Mouse (Mus musculus) ES-E14 (cell line): ENCODE measurements around the gene Olfr223. TPM values are rescaled to one million over a fixed set of nuclear protein-coding genes. Genes with fewer than 3 reads are reported as not detected.

Experiments used
- DNase-seq: peaks from one replicate; pipeline ENCODE4 v3.0.0-alpha.2; 2013; ENCODE audit warnings: low read depth, low spot score
- H3K27ac ChIP-seq: 2 replicates; pipeline ENCODE4 v1.5.1; 2012; ENCODE audit warnings: low read depth, mild to moderate bottlenecking, low read length, moderate library complexity, mixed read lengths; ENCODE audit not compliant: poor library complexity, insufficient read depth, severe bottlenecking
- H3K36me3 ChIP-seq: 2 replicates; pipeline ENCODE4 v1.6.1; 2012; ENCODE audit warnings: mild to moderate bottlenecking, low read length, moderate library complexity, mixed read lengths; ENCODE audit not compliant: control insufficient read depth, poor library complexity, insufficient read depth, severe bottlenecking
- H3K4me1 ChIP-seq, 2 experiments: fragments of 150-350 bp in 1 of 2; sonication (generic) in 1 of 2; 2 replicates each; pipeline ENCODE4 v1.6.1; 2012; ENCODE audit warnings: low read length in 2 of 2, mild to moderate bottlenecking in 1 of 2, mixed read lengths in 1 of 2; ENCODE audit not compliant: control insufficient read depth in 2 of 2, insufficient read depth in 2 of 2, poor library complexity in 1 of 2
- H3K4me3 ChIP-seq, 2 experiments: fragments of 150-350 bp in 1 of 2; sonication (generic) in 1 of 2; 2 replicates each; pipeline ENCODE4 v1.5.1; 2012; ENCODE audit warnings: low read length in 2 of 2, low read depth in 1 of 2, mild to moderate bottlenecking in 1 of 2, mixed read lengths in 1 of 2; ENCODE audit not compliant: insufficient read depth in 1 of 2, poor library complexity in 1 of 2, severe bottlenecking in 1 of 2
- H3K9ac ChIP-seq: 2 replicates; pipeline ENCODE4 v1.6.1; 2012; ENCODE audit warnings: low read depth, mild to moderate bottlenecking, low read length, mixed read lengths; ENCODE audit not compliant: poor library complexity, insufficient read depth, severe bottlenecking
- H3K9me3 ChIP-seq: fragments of 150-350 bp; sonication (generic); 2 replicates; pipeline ENCODE4 v1.6.1; 2012; ENCODE audit warnings: low read depth, mild to moderate bottlenecking, low read length; ENCODE audit not compliant: control insufficient read depth, insufficient read depth
- CHD2 ChIP-seq: IDR thresholded peaks from 2 replicates; pipeline ENCODE4 v1.6.1; 2014; ENCODE audit warnings: mild to moderate bottlenecking, low read depth, low read length, inconsistent platforms
- HCFC1 ChIP-seq: IDR thresholded peaks from 2 replicates; pipeline ENCODE4 v1.6.1; 2012; ENCODE audit warnings: low read length, inconsistent platforms, borderline replicate concordance; ENCODE audit not compliant: insufficient read depth
- MAFK ChIP-seq: IDR thresholded peaks from 2 replicates; pipeline ENCODE4 v1.6.1; 2014; ENCODE audit warnings: mild to moderate bottlenecking, low read depth, low read length, inconsistent platforms; ENCODE audit not compliant: insufficient read depth
- ZC3H11A ChIP-seq: IDR thresholded peaks from 2 replicates; pipeline ENCODE4 v1.6.1; 2012; ENCODE audit warnings: low read depth, mild to moderate bottlenecking, inconsistent platforms, low read length, borderline replicate concordance
- ZNF384 ChIP-seq: IDR thresholded peaks from 2 replicates; pipeline ENCODE4 v1.6.1; 2012; ENCODE audit warnings: low read depth, low read length, inconsistent platforms
- in situ Hi-C, 2 experiments: fragments of 600-800 bp; cut with MboI; formaldehyde crosslinking; loops; one replicate each; pipeline ENCODE4 v1.15.1; 2025; ENCODE audit warnings: low sequenced_read_pairs in 2 of 2, inconsistent platforms in 1 of 2; ENCODE audit not compliant: unreplicated experiment in 2 of 2
- total RNA-seq: library from RNA; depleted of rRNA; stranded (reverse); fragments of 300-350 nt; gene quantifications from 2 replicates; pipeline ENCODE4 v1.2.3, GENCODE M21; 2012

Gene Olfr223
- total RNA-seq, 1 experiment: not detected

DNA sequence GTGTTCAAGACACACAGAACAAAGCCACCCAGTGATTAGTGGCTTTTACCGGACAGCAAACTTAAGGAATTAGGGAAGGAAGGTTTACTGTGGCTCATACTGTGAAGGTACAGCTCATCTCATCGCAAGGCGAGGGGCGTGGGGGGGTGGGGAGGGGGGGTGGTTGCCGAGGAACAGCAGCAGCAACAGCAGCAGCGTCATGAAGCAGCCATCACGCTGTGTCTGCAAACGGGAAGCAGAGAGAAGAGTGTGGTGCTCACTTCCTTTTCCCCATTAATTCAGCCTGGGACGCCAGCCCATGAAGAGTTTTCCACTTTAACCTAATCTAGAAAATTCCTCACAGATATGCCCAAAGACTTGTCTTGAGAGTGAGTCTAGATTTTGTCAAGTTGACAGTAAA lies 30.3 kb downstream of the Olfr223 start:
- peaks cover 3 to 12% of the 10 kb centered on the region in 2 experiments; a peak in 3 of 4 replicates for H3K4me1 ChIP-seq
- H3K9me3 ChIP-seq: no peaks in the 10 kb centered on the region
- no peak overlapping the region for H3K9ac ChIP-seq
- H3K27ac ChIP-seq: no peak overlapping the region
- in situ Hi-C loops: no loop called here
- no peak overlapping the region for H3K4me3 ChIP-seq
- TF ChIP-seq MAFK (no peak), CHD2 (no peak), ZNF384 (no peak), HCFC1 (no peak), ZC3H11A (no peak)
- no peak for DNase-seq
- no peaks in the 10 kb centered on the region for H3K36me3 ChIP-seq

DNA sequence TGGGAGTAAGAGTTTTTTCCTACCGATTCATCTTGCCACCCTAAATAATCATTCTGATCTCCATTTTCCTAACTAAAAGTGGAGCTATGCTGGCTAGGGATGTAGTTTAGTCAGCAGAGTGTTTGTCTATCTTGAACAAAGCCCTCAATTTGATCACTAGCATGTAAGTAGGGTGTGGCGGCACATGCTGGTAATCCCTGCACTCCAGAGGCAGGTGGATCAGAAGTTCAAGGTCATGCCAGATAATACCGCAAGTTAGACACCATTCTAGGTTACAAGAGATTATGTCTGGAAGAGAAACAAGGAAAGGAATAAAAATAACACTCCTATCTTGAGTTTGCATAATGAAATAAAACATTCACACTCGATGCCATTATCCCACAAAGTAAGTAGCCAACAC lies 30.8 kb downstream of the Olfr223 start:
- Histone ChIP-seq H3K36me3 (no peaks in the 10 kb centered on the region), H3K4me1 (peaks cover 3 to 12% of the 10 kb centered on the region in 2 experiments; a peak in 3 of 4 replicates), H3K27ac (no peak overlapping the region), H3K9ac (no peak overlapping the region), H3K4me3 (no peak overlapping the region), H3K9me3 (no peaks in the 10 kb centered on the region)
- no peak for DNase-seq
- in situ Hi-C loops: no loop called here
- TF ChIP-seq HCFC1 (no peak), ZC3H11A (no peak), CHD2 (no peak), ZNF384 (no peak), MAFK (no peak)

DNA sequence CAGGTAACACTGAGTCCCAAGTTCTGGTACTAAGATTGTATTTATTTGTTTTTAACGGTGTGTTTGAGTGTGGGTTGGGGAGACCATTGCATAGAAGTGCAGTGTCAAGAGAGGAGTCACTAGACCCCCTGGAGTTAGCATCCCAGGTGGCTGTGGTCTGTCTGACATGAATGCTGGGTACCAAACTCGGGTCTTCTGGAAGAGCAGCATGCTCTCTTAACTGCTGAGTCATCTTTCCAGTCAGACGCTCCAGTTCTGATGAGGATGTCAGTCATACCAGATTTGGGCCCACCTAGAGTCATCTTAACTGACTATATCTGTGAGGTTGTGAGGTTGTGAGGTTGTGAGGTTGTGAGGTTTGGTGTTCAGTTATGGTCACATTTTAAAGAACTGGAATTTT lies 32.2 kb downstream of the Olfr223 start:
- Histone ChIP-seq H3K9me3 (no peaks in the 10 kb centered on the region), H3K36me3 (no peaks in the 10 kb centered on the region), H3K4me1 (peaks cover 3 to 8% of the 10 kb centered on the region in 2 experiments; a peak in 3 of 4 replicates), H3K27ac (no peak overlapping the region), H3K9ac (no peak overlapping the region), H3K4me3 (no peak overlapping the region)
- TF ChIP-seq CHD2: no peak
- TF ChIP-seq MAFK: peak; percentile 82
- TF ChIP-seq ZC3H11A: no peak
- no peak for TF ChIP-seq HCFC1
- no peak for TF ChIP-seq ZNF384
- in situ Hi-C loops: no loop called here
- no peak for DNase-seq

DNA sequence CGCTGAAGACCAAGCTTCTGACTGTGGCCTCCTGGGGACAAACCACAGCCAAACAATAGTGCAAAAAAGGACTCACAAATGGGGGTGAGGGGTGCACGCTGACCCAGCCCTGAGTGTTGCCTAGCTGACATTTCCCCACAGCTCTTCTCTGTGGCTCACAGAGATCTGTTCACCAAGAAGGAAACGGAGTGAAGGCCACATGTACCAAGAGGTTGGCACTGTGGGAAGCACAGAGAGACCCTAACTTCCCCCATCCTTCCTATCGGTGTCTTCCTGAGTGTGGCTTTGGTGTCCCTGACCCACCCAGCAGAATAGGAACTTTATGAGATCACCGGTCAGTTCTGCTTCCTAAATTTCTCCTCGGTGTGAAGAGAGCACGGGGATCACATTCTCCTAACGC lies 38.6 kb downstream of the Olfr223 start:
- in situ Hi-C loops: no loop called here
- no peaks in the 10 kb centered on the region for H3K36me3 ChIP-seq
- no peaks in the 10 kb centered on the region for H3K4me1 ChIP-seq
- DNase-seq: no peak
- no peak overlapping the region for H3K4me3 ChIP-seq
- H3K9me3 ChIP-seq: no peaks in the 10 kb centered on the region
- TF ChIP-seq CHD2: no peak
- no peak overlapping the region for H3K9ac ChIP-seq
- no peak overlapping the region for H3K27ac ChIP-seq

DNA sequence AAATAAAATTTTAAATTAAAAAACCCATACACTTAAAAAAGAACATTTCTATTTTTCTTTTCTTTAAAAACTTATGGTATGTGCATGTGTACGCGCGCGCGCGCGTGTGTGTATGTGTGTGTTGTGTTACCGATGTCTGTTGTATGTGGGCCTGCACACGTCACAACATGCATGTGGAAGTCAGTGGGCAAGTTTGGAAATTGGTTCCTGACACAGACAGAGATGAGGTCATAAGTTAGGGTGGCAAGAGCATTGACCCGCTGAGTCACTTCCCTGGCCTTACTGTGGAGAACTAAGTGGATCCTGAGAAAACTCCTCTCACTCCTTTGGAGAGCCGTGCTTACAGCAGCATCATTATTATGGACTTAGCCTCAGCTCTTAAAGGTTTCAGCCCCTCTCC lies 39.0 kb downstream of the Olfr223 start:
- in situ Hi-C loops: no loop called here
- DNase-seq: no peak
- no peak overlapping the region for H3K27ac ChIP-seq
- TF ChIP-seq HCFC1: no peak
- no peak for TF ChIP-seq CHD2
- no peak for TF ChIP-seq ZNF384
- TF ChIP-seq MAFK: no peak
- TF ChIP-seq ZC3H11A: no peak
- H3K4me3 ChIP-seq: no peak overlapping the region
- H3K36me3 ChIP-seq: no peaks in the 10 kb centered on the region
- no peaks in the 10 kb centered on the region for H3K4me1 ChIP-seq
- H3K9me3 ChIP-seq: no peaks in the 10 kb centered on the region
- no peak overlapping the region for H3K9ac ChIP-seq
